Mouse (Mus musculus) forelimb bud, embryonic 11.5 days (tissue): Measurements from ENCODE around the gene Serpina3f.

ENCODE experiments used
- DNase-seq: peaks from one replicate; pipeline ENCODE4 v3.0.0-alpha.2; 2012; ENCODE audit warnings: low read depth, low spot score

Gene Serpina3f

DNA sequence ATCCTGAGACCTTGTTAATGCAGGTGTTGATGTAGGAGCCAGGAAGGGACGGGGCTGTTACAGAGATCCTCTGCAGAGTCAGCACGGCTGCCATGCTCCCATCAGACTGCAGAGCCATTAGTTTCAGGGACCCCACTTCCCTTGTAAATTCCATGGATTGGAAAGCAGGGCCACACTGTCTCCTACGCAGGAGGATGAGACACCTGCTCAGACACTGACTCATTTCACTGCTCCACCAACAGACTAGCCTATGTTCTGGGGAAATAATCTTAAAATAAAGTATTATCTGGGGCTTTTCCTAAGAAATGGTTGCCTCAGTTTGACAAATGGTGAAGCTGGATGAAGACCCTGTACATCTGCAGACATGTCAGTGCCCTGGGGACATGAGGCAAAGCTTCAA, 33.9 kb downstream of the Serpina3f start:
- DNase-seq, result no peak

DNA sequence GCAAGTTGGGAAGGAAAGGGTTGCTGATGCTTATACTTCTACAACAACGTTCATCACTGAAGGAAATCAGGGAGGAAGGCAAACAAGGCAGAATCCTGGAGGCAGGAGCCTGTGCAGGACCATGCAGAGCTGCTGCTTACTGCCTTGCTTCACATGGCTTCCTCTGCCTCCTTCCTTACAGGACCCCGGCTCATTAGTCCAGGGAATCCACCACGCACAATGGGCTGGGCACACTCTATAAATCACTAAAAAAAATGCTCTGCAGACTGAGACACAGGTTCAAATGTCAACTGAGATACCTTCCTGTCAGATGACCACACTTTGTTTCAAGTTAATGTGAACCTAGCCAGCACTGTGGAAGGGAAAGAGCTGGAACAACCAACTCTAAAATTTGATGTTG, 46.7 kb downstream of the Serpina3f start:
- DNase-seq, result no peak

DNA sequence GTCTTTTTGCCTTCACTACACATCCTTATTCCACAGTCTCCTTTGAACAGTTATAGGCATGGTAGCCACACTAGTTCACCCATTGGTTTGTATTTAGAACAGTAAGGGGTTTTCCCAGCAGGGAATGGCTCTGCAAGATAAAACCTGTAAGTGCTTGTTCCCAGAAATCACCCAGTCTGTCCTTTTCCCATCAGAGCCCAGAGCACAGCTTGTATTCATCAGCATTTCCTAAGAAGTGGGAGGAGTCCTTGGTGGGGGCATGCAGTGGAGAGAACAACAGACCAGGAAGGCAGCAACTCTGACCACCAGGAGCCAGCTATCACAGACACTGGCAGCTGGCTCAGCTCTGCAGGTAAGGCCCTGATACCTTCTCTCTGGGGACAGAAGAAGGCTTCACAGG, 48.5 kb downstream of the Serpina3f start, which contains the start of gene Serpina3i:
Gene Serpina3i, plus strand, starts transcription at position 260 of the 400 bp plus-strand sequence.
- DNase-seq, result peak; percentile 11

DNA sequence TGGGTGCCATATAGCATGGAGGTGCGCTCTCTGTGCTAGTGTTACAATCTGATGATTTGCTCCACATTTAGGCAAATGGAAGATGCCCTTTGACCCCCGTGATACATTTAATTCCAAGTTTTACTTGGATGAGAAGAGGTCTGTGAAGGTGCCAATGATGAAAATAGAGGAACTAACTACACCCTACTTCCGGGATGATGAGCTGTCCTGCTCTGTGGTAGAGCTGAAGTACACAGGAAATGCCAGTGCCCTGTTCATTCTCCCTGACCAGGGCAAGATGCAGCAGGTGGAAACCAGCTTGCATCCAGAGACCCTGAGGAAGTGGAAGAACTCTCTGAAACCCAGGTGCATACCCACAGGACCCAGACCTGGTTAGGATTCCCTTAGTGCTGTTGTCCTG, 52.0 kb downstream of the Serpina3f start:
- no peak for DNase-seq
